Mouse (Mus musculus): Measurements from ENCODE around the gene Bach1.

- TF ChIP-seq CTCF (IDR thresholded peaks at IDR 0.05; ENCODE audit: insufficient read depth, low read length) (no peak), POLR2A (IDR thresholded peaks at IDR 0.05; ENCODE audit: borderline replicate concordance, extremely low read depth, low read depth, low read length) (no peak)
Observed at GRCm38 (mm10) chr16:87666620-87667004, 32.1 kb upstream of the Bach1 start.
